ENCODE assay signal across 8 mouse cellular contexts in the genomic region with DNA sequence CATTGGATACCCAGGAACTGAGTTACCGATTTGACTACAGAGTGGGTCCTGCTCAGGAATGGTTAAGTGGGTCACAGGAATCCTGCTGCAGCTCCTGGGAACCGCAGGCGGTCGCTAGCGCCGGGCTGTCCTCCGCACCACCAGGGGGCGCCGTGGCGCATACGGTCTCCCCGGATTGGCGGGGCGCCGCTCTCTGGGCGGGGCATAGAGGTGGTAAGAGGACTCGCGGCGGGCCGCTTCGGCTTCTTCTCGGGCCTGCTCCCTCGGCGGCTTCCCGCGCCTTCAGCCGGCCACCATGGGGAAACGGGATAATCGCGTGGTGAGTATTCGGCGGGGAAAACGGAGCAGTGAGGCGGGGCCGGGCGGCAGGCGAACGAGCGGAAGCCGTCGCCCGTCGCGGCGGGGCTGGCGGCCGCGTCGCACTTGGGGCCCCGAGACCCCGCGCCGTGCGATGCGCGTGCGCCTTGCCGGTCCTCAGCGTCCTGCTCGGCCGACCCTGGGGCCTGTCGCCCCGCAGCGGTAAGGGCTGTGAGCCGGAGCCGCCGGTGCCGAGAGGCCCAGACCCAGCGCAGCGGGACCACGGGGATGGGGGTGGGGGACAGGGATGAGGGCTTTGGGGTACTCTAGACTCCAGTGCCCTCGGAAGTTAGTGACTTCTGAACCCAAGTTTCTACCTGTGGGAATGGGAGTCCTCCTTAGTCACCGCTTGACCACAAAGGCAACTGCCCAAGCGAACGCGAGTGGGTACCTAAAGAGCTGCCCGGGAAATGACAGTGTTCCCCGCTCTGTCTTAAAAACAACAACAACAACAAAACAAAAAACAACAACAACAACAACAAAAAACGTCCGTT. TPM values are rescaled to one million over a fixed set of nuclear protein-coding genes. Genes with fewer than 3 reads are reported as not detected.
DNase-seq lines count a peak whose midpoint lies in the region; TF ChIP-seq lines count a peak whose summit lies in the region.

A gene (plus strand): TSS at position 205 of the 851 bp plus-strand sequence.

- no peak; the same call in 1 of the 2 replicates for TF ChIP-seq CTCF in gastrocnemius, adult 2 months (IDR thresholded peaks at IDR 0.05)

- peak within 1 kb of the TSS; percentile 97 for H3K27ac ChIP-seq in gastrocnemius, adult 2 months

- no peaks in the 10 kb centered on the region for H3K27me3 ChIP-seq in megakaryocyte, embryonic 14.5 days (replicated peaks)

- peak within 1 kb of the TSS; percentile 99 for H3K4me3 ChIP-seq in gastrocnemius, adult 2 months
- peak within 1 kb of the TSS; percentile 95 for H3K4me3 ChIP-seq in megakaryocyte, embryonic 14.5 days (replicated peaks)

- intact Hi-C loops in gastrocnemius, adult 2 months (cut with DNase I) = loop anchor here (10.0 kb wide), 1 partner anchor 399 kb away; no protein-coding TSS in a partner anchor

- H3K36me3 ChIP-seq in megakaryocyte, embryonic 14.5 days (replicated peaks; ENCODE audit: low read length) = peaks cover 21% of the 10 kb centered on the region

- no peaks in the 10 kb centered on the region for H3K9me3 ChIP-seq in megakaryocyte, embryonic 14.5 days

- H3K4me1 ChIP-seq in megakaryocyte, embryonic 14.5 days = peaks cover 72% of the 10 kb centered on the region

- peak; percentile 86 for DNase-seq in WW6 (ENCODE audit: low read depth, low spot score)
- DNase-seq in cerebellum, postnatal 4 days (ENCODE audit: low spot score in 2 of 2) = peak; percentile 99 to 100
- DNase-seq in gastrocnemius, adult 2 months = peak; percentile 98
- peak; percentile 73 for DNase-seq in hindlimb bud, embryonic 11.5 days (ENCODE audit: extremely low spot score, low read depth, low spot score)
- DNase-seq in left cerebral cortex, adult 8-10 months (ENCODE audit: low spot score in 2 of 2) = peak; percentile 88 to 96
- DNase-seq in right cerebral cortex, postnatal 10 days (ENCODE audit: low spot score in 2 of 2) = peak; percentile 95 to 97
- peak; percentile 99 for DNase-seq in urinary bladder, postnatal 25 days (ENCODE audit: low spot score)

RNA-seq across cellular contexts. Expression of the gene that starts here (rescaled TPM):
- 10 to 100 TPM; 14.5 to 15.7 TPM for total RNA-seq in gastrocnemius, adult 2 months (2021)
- total RNA-seq in left cerebral cortex, adult 8-10 months (2022) = 10 to 100 TPM; 37.5 to 44.9 (median 41.4) TPM
- polyA plus RNA-seq in megakaryocyte, embryonic 14.5 days (2012; ENCODE audit: insufficient read depth, low replicate concordance) = 3.6 and 13.4 TPM in 2 replicates

Comparison
In these comparisons a context has a peak if more than half of its experiments do, and no peak if none do; other contexts are left out.
1. Peak in every context shown above with its lines: DNase-seq, H3K4me3 ChIP-seq and H3K27ac ChIP-seq.